Mouse (Mus musculus) gastrocnemius, postnatal 36 days (tissue): ENCODE measurements around the gene Tnfrsf18. TPM values are rescaled to one million over a fixed set of nuclear protein-coding genes. Genes with fewer than 3 reads are reported as not detected.

ENCODE experiments used
- DNase-seq, 2 experiments: peaks; one replicate each; pipeline ENCODE4 v3.0.0; 2022
- intact Hi-C: fragments of 180-260 bp; cut with DNase I; formaldehyde crosslinking; loops from one replicate; pipeline ENCODE4 v1.15.1; 2025
- microRNA-seq, 2 experiments: library from miRNA; unstranded; fragments of <30 nt; microRNA quantifications; one replicate each; pipeline ENCODE4 v1.2.0; 2021
- total RNA-seq, 2 experiments: library from RNA; stranded (reverse); gene quantifications; 2 replicates each; pipeline ENCODE4 v1.2.3; 2021

The Tnfrsf18 gene
- total RNA-seq, 2 experiments from 2014 or later = 0.48 TPM; not detected in 1

DNA sequence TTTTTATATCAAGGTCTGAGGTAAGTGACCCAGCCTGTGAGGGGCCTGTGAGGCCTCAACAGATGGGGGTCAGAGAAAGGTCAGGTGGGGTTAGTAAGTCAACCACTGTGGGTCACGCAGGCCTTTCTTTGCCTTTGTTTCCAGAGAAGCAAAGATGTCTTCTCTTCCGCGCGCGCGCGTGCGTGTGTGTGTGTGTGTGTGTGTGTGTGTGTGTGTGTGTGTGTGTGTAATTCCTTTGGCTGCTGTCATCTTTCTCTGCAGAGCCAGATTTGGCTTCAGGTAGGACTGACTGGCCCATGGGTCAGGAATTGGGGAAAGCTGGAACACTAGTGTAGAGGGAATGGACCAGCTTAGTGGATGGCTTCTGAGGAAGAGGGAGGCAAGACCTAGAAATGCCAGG lies 43.7 kb downstream of the Tnfrsf18 start:
- intact Hi-C loops = loop anchor here (1.0 kb wide), 1 partner anchor 31 kb away; no protein-coding TSS in a partner anchor
- DNase-seq = no peak

DNA sequence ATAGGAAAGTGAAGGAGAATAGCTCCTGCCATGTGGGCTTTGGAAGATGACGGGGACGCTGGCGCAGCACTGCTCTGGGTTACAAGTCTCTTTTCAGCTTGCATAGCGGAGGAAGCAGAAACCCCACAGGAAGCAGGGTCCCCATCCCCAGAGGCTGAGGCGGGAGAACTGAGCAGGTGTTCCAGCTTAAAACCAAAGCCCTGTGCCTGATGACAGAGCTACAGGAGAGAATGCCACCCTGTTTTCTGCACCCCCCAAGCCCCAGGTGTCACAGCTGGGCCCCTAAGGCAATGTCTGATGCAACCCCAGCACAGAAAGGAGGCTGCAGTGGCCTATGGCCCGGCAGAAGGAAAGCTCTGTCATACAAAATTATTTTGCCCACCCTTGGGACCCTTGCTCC lies 44.3 kb downstream of the Tnfrsf18 start:
- no peak for DNase-seq
- intact Hi-C loops = loop anchor here (1.0 kb wide), 1 partner anchor 30 kb away; no protein-coding TSS in a partner anchor

DNA sequence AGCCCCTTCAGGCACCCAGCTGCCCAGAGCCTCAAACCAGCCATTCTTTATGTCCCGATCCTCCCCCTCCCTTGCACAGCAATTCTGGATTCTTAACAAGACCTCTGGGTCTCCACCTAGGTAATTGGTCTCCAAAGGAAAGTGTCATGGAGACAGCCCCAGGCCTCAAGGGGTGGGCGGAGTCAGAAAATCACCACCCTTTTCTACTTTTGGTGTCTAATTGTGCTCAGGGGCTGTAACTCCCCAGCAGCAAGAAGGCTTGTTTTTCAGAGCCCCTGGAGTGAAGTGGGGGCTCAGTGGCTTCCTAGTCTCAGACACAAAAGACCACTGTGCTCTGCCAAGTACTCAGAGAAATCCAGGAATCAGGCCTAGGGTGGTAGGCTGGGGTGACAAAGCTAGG lies 44.8 kb downstream of the Tnfrsf18 start:
- no peak for DNase-seq
- intact Hi-C loops = loop anchor here (1.0 kb wide), 1 partner anchor 30 kb away; no protein-coding TSS in a partner anchor

DNA sequence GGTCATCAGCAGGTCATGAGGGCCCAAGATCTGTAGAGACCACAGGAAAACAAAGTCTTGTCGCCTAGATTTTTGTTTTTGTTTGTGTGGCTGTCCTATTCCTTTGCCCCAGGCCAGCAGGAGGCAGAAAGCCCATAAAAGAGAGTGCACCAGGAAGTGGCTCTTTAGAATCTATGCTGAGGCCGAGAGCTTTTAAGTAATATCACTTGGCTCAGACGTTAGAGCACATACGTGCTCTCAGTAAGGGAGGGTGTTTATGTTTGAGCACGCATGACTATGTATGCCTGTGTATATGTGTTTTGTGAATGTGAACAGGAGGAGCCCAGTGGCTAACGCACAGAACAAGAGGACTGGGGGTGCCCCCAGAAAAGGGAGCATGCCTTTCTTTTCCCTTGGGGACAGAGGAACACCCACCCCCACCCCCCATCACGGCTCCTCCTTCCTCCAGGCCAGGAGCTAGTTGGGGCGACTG lies 51.0 kb downstream of the Tnfrsf18 start:
- no peak for DNase-seq

DNA sequence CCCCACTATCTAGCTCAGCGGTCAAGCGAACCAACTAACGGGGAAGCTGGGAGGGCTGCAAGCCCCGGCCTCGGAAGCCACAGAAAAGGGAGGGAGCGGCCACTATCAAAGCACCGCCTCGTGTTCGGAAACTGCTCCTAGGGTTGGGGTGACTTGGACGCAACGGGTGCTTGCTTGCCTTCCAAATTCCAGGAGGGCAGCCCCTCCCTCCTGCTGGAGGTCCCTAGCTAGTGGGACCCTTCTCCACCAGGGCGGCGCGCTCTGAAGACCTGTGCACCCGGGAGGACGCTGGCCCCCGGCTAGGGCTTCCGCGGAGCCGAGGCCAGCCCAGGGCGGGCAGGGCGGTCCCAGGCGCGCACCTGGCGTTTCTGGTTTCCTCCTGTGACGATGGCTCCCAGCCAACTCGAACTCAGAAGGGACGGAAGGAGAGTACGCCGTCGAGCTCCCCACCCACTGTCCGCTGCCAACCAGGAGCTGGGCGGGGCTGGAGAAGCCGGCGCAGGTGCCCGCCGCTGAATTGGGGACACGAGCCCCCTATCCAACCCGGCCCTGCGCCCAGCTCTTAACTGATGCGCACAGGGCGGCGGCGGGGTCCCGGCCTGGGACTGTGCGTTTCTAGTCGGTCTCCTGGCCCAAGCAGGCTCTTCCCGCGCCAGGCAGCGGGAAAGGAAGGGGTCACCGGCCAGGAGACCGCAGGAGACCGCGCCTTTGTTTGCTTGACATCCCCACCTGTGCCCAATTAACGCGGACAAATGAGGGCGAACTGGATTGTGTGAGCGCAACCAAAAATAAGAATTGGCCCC lies 51.7 kb downstream of the Tnfrsf18 start:
- no peak for DNase-seq
- intact Hi-C loops = no loop called here

More for the DNA sequence above, 51.0 kb downstream of the Tnfrsf18 start:
- intact Hi-C loops = no loop called here

Small RNA genes within 50 kb of the gene (microRNA-seq; reads per million reads assigned to microRNA genes)
- gene Mir200a (4.3 to 4.5 reads per million in 2 experiments), gene Mir200b (2.2 to 4.7 reads per million in 2 experiments), gene Mir429 (3.7 to 3.9 reads per million in 2 experiments)

Other genes starting within 250 kb of the Tnfrsf18 start
- under 1 TPM; 0.67 to 0.87 TPM for gene Tmem88b, start 240.3 kb upstream of the Tnfrsf18 start, total RNA-seq
- gene Ankrd65, start 235.7 kb upstream of the Tnfrsf18 start, total RNA-seq = not detected
- 10 to 100 TPM; 38.3 to 49.1 TPM for gene Mrpl20, start 223.3 kb upstream of the Tnfrsf18 start, total RNA-seq
- gene Ccnl2, start 213.7 kb upstream of the Tnfrsf18 start, total RNA-seq = 10 to 100 TPM; 19.7 to 23.7 TPM
- gene Aurkaip1, start 194.9 kb upstream of the Tnfrsf18 start, total RNA-seq = 10 to 100 TPM; 67.3 to 73.1 TPM
- gene Mxra8, start 186.5 kb upstream of the Tnfrsf18 start, total RNA-seq = 10 to 100 TPM; 29.9 to 32.7 TPM
- 100 to 1,000 TPM; 104 to 110 TPM for gene Dvl1, start 178.8 kb upstream of the Tnfrsf18 start, total RNA-seq
- under 1 TPM in 1 of 2 experiments, not detected in 1; 0.07 TPM for gene Tas1r3, start 162.8 kb upstream of the Tnfrsf18 start, total RNA-seq
- 10 to 100 TPM; 14.5 to 16.0 TPM for gene Cptp, start 156.7 kb upstream of the Tnfrsf18 start, total RNA-seq
- 10 to 100 TPM; 11.9 to 15.4 TPM for gene Ints11, start 156.6 kb upstream of the Tnfrsf18 start, total RNA-seq
- gene Pusl1, start 134.4 kb upstream of the Tnfrsf18 start, total RNA-seq = 10 to 100 TPM; 11.4 to 12.8 TPM
- gene Acap3, start 134.3 kb upstream of the Tnfrsf18 start, total RNA-seq = 1 to 10 TPM; 7.4 to 7.8 TPM
- 10 to 100 TPM; 53.3 to 61.5 TPM for gene Ube2j2, start 82.3 kb upstream of the Tnfrsf18 start, total RNA-seq
- 10 to 100 TPM; 13.1 to 21.3 TPM for gene C1qtnf12, start 63.8 kb upstream of the Tnfrsf18 start, total RNA-seq
- 1 to 10 TPM; 1.1 to 1.5 TPM for gene B3galt6, start 33.5 kb upstream of the Tnfrsf18 start, total RNA-seq
- 10 to 100 TPM; 63.1 to 68.4 TPM for gene Sdf4, start 33.3 kb upstream of the Tnfrsf18 start, total RNA-seq
- gene Tnfrsf4, start 12.3 kb upstream of the Tnfrsf18 start, total RNA-seq = under 1 TPM; 0.59 to 0.94 TPM
- not detected for gene Ttll10, start 33.2 kb downstream of the Tnfrsf18 start, total RNA-seq
- gene 9430015G10Rik, start 83.8 kb downstream of the Tnfrsf18 start, total RNA-seq = 1 to 10 TPM; 3.1 to 4.7 TPM
- not detected for gene Rnf223, start 104.3 kb downstream of the Tnfrsf18 start, total RNA-seq
- gene Agrn, start 171.3 kb downstream of the Tnfrsf18 start, total RNA-seq = 1 to 10 TPM; 7.0 to 8.6 TPM
- 1 to 10 TPM in 1 of 2 experiments, under 1 TPM in 1; 0.97 to 1.1 TPM for gene Isg15, start 174.7 kb downstream of the Tnfrsf18 start, total RNA-seq
- 1 to 10 TPM; 2.8 to 4.4 TPM for gene AW011738, start 177.1 kb downstream of the Tnfrsf18 start, total RNA-seq
- 100 to 1,000 TPM; 144 to 172 TPM for gene Perm1, start 189.7 kb downstream of the Tnfrsf18 start, total RNA-seq
- 1 to 10 TPM; 5.0 to 5.9 TPM for gene Plekhn1, start 208.7 kb downstream of the Tnfrsf18 start, total RNA-seq
- 10 to 100 TPM; 25.2 to 29.4 TPM for gene Noc2l, start 209.8 kb downstream of the Tnfrsf18 start, total RNA-seq
- gene Samd11, start 229.5 kb downstream of the Tnfrsf18 start, total RNA-seq = under 1 TPM in 1 of 2 experiments, not detected in 1; 0.25 TPM